Mouse (Mus musculus): ENCODE measurements around the gene Epb41l3. TPM values are rescaled to one million over a fixed set of nuclear protein-coding genes. Genes with fewer than 3 reads are reported as not detected.

Epb41l3 gene
- total and polyA plus RNA-seq, 3 experiments: not detected

- TF ChIP-seq NELFE (IDR thresholded peaks at IDR 0.05; ENCODE audit: low read depth, low read length) (no peak), USF1 (IDR thresholded peaks at IDR 0.05; ENCODE audit: low read depth, low read length) (no peak), RAD21 (IDR thresholded peaks at IDR 0.05; ENCODE audit: low read depth, low read length) (no peak), MYB (IDR thresholded peaks at IDR 0.05; ENCODE audit: low read depth, low read length) (no peak), MYC (IDR thresholded peaks at IDR 0.05; ENCODE audit: low read depth, low read length) (no peak)
- DNase-seq (ENCODE audit: low read depth, low spot score): no peak
- H3K9ac ChIP-seq (ENCODE audit: control insufficient read depth, low read depth, low read length, poor library complexity, severe bottlenecking): no peak overlapping the region
Measured at GRCm38 (mm10) chr17:69196656-69197055, 121.2 kb downstream of the Epb41l3 start.

GRCm38 (mm10) chr17:69198805-69199204 lies 123.3 kb downstream of the Epb41l3 start:
- Histone ChIP-seq H3K4me3 (ENCODE audit: control insufficient read depth in 1 of 2, insufficient read depth in 1 of 2, low read depth in 2 of 2, low read length in 2 of 2) (no peak overlapping the region), H3K4me1 (ENCODE audit: control insufficient read depth in 1 of 2, insufficient read depth in 2 of 2, low read length in 2 of 2) (no peaks in the 10 kb centered on the region), H3K27ac (ENCODE audit: control insufficient read depth, low read depth, low read length) (no peak overlapping the region), H3K27me3 (ENCODE audit: control insufficient read depth in 1 of 2, insufficient read depth in 2 of 2, low read length in 2 of 2) (no peaks in the 10 kb centered on the region), H3K36me3 (ENCODE audit: control insufficient read depth in 1 of 2, insufficient read depth in 2 of 2, low read length in 2 of 2) (no peaks in the 10 kb centered on the region), H3K79me2 (ENCODE audit: control insufficient read depth, insufficient read depth, low read length, poor library complexity) (no peaks in the 10 kb centered on the region), H3K9ac (ENCODE audit: control insufficient read depth, low read depth, low read length, poor library complexity, severe bottlenecking) (no peak overlapping the region), H3K9me3 (replicated peaks; ENCODE audit: insufficient read depth, low read length) (no peaks in the 10 kb centered on the region)
- no peak for DNase-seq (ENCODE audit: low read depth, low spot score)
- TF ChIP-seq RCOR1 (IDR thresholded peaks at IDR 0.05; ENCODE audit: low read depth, low read length) (no peak), MEF2A (IDR thresholded peaks at IDR 0.05; ENCODE audit: extremely low read depth, insufficient replicate concordance, low read depth, low read length, poor library complexity, severe bottlenecking) (no peak), GATA1 (IDR thresholded peaks at IDR 0.05; ENCODE audit: low read depth, low read length) (no peak), CHD2 (IDR thresholded peaks at IDR 0.05; ENCODE audit: low read length) (no peak), MXI1 (IDR thresholded peaks at IDR 0.05; ENCODE audit: low read depth, low read length) (no peak), BHLHE40 (IDR thresholded peaks at IDR 0.05; ENCODE audit: borderline replicate concordance, low read depth, low read length) (no peak), JUND (IDR thresholded peaks at IDR 0.05; ENCODE audit: low read depth, low read length) (no peak), ELF1 (IDR thresholded peaks at IDR 0.05; ENCODE audit: low read depth, low read length) (no peak), TCF12 (IDR thresholded peaks at IDR 0.05; ENCODE audit: low read depth, low read length) (no peak), MYC (IDR thresholded peaks at IDR 0.05; ENCODE audit: low read depth, low read length) (no peak), EP300 (IDR thresholded peaks at IDR 0.05; ENCODE audit: low read depth in 1 of 2, low read length in 2 of 2) (no peak)

More at GRCm38 (mm10) chr17:69196656-69197055, 121.2 kb downstream of the Epb41l3 start:
- Histone ChIP-seq H3K79me2 (ENCODE audit: control insufficient read depth, insufficient read depth, low read length, poor library complexity) (no peaks in the 10 kb centered on the region), H3K27me3 (ENCODE audit: control insufficient read depth in 1 of 2, insufficient read depth in 2 of 2, low read length in 2 of 2) (no peaks in the 10 kb centered on the region), H3K36me3 (ENCODE audit: control insufficient read depth in 1 of 2, insufficient read depth in 2 of 2, low read length in 2 of 2) (no peaks in the 10 kb centered on the region), H3K9me3 (replicated peaks; ENCODE audit: insufficient read depth, low read length) (no peaks in the 10 kb centered on the region), H3K4me3 (ENCODE audit: control insufficient read depth in 1 of 2, insufficient read depth in 1 of 2, low read depth in 2 of 2, low read length in 2 of 2) (no peak overlapping the region), H3K4me1 (ENCODE audit: control insufficient read depth in 1 of 2, insufficient read depth in 2 of 2, low read length in 2 of 2) (no peaks in the 10 kb centered on the region), H3K27ac (ENCODE audit: control insufficient read depth, low read depth, low read length) (no peak overlapping the region)

- Histone ChIP-seq H3K36me3 (ENCODE audit: control insufficient read depth in 1 of 2, insufficient read depth in 2 of 2, low read length in 2 of 2) (no peaks in the 10 kb centered on the region), H3K27me3 (ENCODE audit: control insufficient read depth in 1 of 2, insufficient read depth in 2 of 2, low read length in 2 of 2) (no peaks in the 10 kb centered on the region), H3K9ac (ENCODE audit: control insufficient read depth, low read depth, low read length, poor library complexity, severe bottlenecking) (no peak overlapping the region), H3K4me1 (ENCODE audit: control insufficient read depth in 1 of 2, insufficient read depth in 2 of 2, low read length in 2 of 2) (no peaks in the 10 kb centered on the region), H3K9me3 (replicated peaks; ENCODE audit: insufficient read depth, low read length) (no peaks in the 10 kb centered on the region), H3K27ac (ENCODE audit: control insufficient read depth, low read depth, low read length) (no peak overlapping the region), H3K4me3 (ENCODE audit: control insufficient read depth in 1 of 2, insufficient read depth in 1 of 2, low read depth in 2 of 2, low read length in 2 of 2) (no peak overlapping the region), H3K79me2 (ENCODE audit: control insufficient read depth, insufficient read depth, low read length, poor library complexity) (no peaks in the 10 kb centered on the region)
- TF ChIP-seq ZC3H11A (IDR thresholded peaks at IDR 0.05; ENCODE audit: low read depth, low read length): no peak
- DNase-seq (ENCODE audit: low read depth, low spot score): no peak
Measured at GRCm38 (mm10) chr17:69199827-69200226, 124.3 kb downstream of the Epb41l3 start.

All from MEL (cell line).